Mouse (Mus musculus) lung, embryonic 14.5 days (tissue): ENCODE results near the gene Adam33. TPM values are rescaled to one million over a fixed set of nuclear protein-coding genes. Genes with fewer than 3 reads are reported as not detected.

ENCODE experiments used
- ATAC-seq: fragments of 200-750 bp; cut with Nextera tagmentation; 2 replicates; pipeline ENCODE4 v1.8.0; 2017; ENCODE audit warnings: mild to moderate bottlenecking, moderate TSS enrichment, moderate library complexity; ENCODE audit not compliant: insufficient read depth
- DNase-seq: peaks from one replicate; pipeline ENCODE4 v3.0.0-alpha.2; 2015
- H3K27ac ChIP-seq: fragments of 300-500 bp; sonication (generic); 2 replicates; pipeline ENCODE4 v1.5.1; 2014; ENCODE audit warnings: low read depth, mild to moderate bottlenecking, moderate library complexity
- H3K27me3 ChIP-seq: fragments of 300-500 bp; sonication (generic); 2 replicates; pipeline ENCODE4 v1.6.1; 2014; ENCODE audit warnings: low read length, control low read depth; ENCODE audit not compliant: insufficient read depth
- H3K36me3 ChIP-seq: fragments of 300-500 bp; sonication (generic); 2 replicates; pipeline ENCODE4 v1.6.1; 2014; ENCODE audit warnings: control low read depth; ENCODE audit not compliant: insufficient read depth
- H3K4me1 ChIP-seq: fragments of 300-500 bp; sonication (generic); 2 replicates; pipeline ENCODE4 v1.6.1; 2014; ENCODE audit warnings: antibody characterized with exemption, control low read depth; ENCODE audit not compliant: insufficient read depth
- H3K4me2 ChIP-seq: fragments of 300-500 bp; sonication (generic); 2 replicates; pipeline ENCODE4 v1.6.1; 2014; ENCODE audit warnings: mild to moderate bottlenecking
- H3K4me3 ChIP-seq: fragments of 300-500 bp; sonication (generic); 2 replicates; pipeline ENCODE4 v1.5.1; 2014; ENCODE audit warnings: low read depth, low read length
- H3K9ac ChIP-seq: fragments of 300-500 bp; sonication (generic); 2 replicates; pipeline ENCODE4 v1.6.1; 2014
- H3K9me3 ChIP-seq: fragments of 300-500 bp; sonication (generic); 2 replicates; pipeline ENCODE4 v1.6.1; 2016; ENCODE audit warnings: low read depth, low read length, control low read depth
- CTCF ChIP-seq: IDR thresholded peaks from 2 replicates; pipeline ENCODE4 v1.5.1; 2016; ENCODE audit warnings: antibody characterized with exemption, low read depth
- WGBS: fragments of 180-500 bp; shearing (Covaris S2); extraction: QIAGEN DNeasy Blood & Tissue Kit; methylation state at CpG from one replicate; pipeline ENCODE4 v1.1.7; 2014; 5-methylcytosine and 5-hydroxymethylcytosine counted together
- microRNA-seq: library from miRNA; unstranded; fragments of <30 nt; microRNA quantifications from one replicate; pipeline ENCODE4, GENCODE M21; 2016; ENCODE audit warnings: borderline number of aligned reads
- polyA plus RNA-seq: library from polyadenylated mRNA; unstranded; fragments of >200 nt; fragmentation: Nextera tagmentation; extraction: Ambion mirVana; gene quantifications from 2 replicates; pipeline ENCODE4 v1.2.1, GENCODE M21; 2014

The Adam33 gene
- polyA plus RNA-seq, 1 experiment from 2014 or later: 1.9 TPM

GRCm38 (mm10) chr2:131029065-131029935 is 34.3 kb downstream of the Adam33 start:
- no peaks in the 10 kb centered on the region for H3K27me3 ChIP-seq
- H3K36me3 ChIP-seq: peaks cover 27% of the 10 kb centered on the region; the same call in 1 of the 2 replicates
- H3K4me1 ChIP-seq: no peaks in the 10 kb centered on the region; the same call in 1 of the 2 replicates
- peak; percentile 43 for DNase-seq
- no peak overlapping the region for H3K4me2 ChIP-seq
- no peak overlapping the region for H3K4me3 ChIP-seq
- peak overlapping the region; percentile 50; the same call in 1 of the 2 replicates for H3K27ac ChIP-seq
- H3K9ac ChIP-seq: no peak overlapping the region
- 50% methylated on average over 9 of the region's 9 CpGs for WGBS
- no peak for TF ChIP-seq CTCF
- H3K9me3 ChIP-seq: no peaks in the 10 kb centered on the region
- ATAC-seq: peak; percentile 35; the same call in 1 of the 2 replicates

DNA sequence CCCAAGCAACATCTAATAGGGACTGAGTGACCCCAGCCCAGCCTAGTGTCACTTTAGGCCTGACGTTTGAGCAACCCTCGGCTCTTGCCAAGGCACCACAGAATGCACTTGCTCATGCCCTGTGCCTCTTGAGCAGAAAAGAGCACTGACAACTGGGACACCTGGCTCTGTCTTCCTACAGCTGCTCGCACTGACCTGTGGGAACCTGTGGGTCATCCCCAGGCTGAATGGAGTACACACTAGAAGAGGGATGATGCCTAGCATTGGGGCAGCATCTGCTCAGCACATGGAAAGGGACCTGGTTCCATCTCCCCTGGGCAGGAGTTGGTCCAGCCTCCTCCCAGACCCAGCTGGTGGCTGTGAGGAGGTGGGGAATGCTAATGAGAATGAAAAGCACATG is 36.7 kb downstream of the Adam33 start:
- H3K27ac ChIP-seq: no peak overlapping the region
- no peak for DNase-seq
- no peaks in the 10 kb centered on the region for H3K27me3 ChIP-seq
- H3K9ac ChIP-seq: no peak overlapping the region
- H3K36me3 ChIP-seq: peaks cover 43% of the 10 kb centered on the region; the same call in 1 of the 2 replicates
- no peaks in the 10 kb centered on the region; the same call in 1 of the 2 replicates for H3K4me1 ChIP-seq
- no peak for ATAC-seq
- H3K4me2 ChIP-seq: no peak overlapping the region
- TF ChIP-seq CTCF: no peak
- no peak overlapping the region for H3K4me3 ChIP-seq
- no peaks in the 10 kb centered on the region for H3K9me3 ChIP-seq
- WGBS: 88% methylated on average over 3 of the region's 3 CpGs

- Histone ChIP-seq H3K4me2 (no peak overlapping the region), H3K36me3 (peaks cover 44% of the 10 kb centered on the region; the same call in 1 of the 2 replicates), H3K27me3 (no peaks in the 10 kb centered on the region), H3K4me3 (no peak overlapping the region), H3K27ac (no peak overlapping the region), H3K9me3 (no peaks in the 10 kb centered on the region), H3K4me1 (no peaks in the 10 kb centered on the region; the same call in 1 of the 2 replicates), H3K9ac (no peak overlapping the region)
- DNase-seq: no peak
- ATAC-seq: no peak
- 82% methylated on average over 2 of the region's 2 CpGs for whole genome bisulfite sequencing
- TF ChIP-seq CTCF: no peak
These were observed 38.4 kb downstream of the Adam33 start for GRCm38 (mm10) chr2:131025230-131025629.

DNA sequence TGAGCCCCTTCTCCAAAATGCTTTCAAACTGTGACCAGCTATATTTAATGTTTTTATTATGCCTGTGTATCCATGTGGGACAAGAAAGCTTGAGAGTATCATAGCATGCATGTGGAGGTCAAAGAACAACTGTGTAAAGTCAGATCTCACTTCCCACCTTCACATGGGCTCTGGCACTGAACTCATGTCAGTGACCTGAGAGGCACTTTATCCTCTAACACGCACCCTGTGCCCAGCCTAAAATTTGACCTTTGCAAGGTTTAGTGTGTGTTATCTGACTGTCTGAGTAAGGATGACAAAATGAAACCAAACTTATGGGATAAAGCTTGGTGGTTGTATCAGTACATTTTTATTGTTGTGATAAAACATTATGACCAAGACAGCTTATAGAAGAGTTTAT is 53.0 kb downstream of the Adam33 start:
- no peak for TF ChIP-seq CTCF
- WGBS: 52% methylated on average over 1 of the region's 1 CpGs
- no peak overlapping the region for H3K4me3 ChIP-seq
- H3K27me3 ChIP-seq: no peaks in the 10 kb centered on the region
- peaks cover 9% of the 10 kb centered on the region for H3K36me3 ChIP-seq
- H3K4me2 ChIP-seq: no peak overlapping the region
- no peaks in the 10 kb centered on the region for H3K9me3 ChIP-seq
- ATAC-seq (no peak), DNase-seq (no peak)
- no peaks in the 10 kb centered on the region for H3K4me1 ChIP-seq
- H3K9ac ChIP-seq: no peak overlapping the region
- H3K27ac ChIP-seq: no peak overlapping the region

GRCm38 (mm10) chr2:131009123-131009522 is 54.5 kb downstream of the Adam33 start:
- 80% methylated on average over 2 of the region's 2 CpGs for WGBS
- ATAC-seq: no peak
- peaks cover 14% of the 10 kb centered on the region for H3K36me3 ChIP-seq

More at GRCm38 (mm10) chr2:131009123-131009522, 54.5 kb downstream of the Adam33 start:
- no peak for DNase-seq
- no peak for TF ChIP-seq CTCF
- Histone ChIP-seq H3K27me3 (no peaks in the 10 kb centered on the region), H3K27ac (no peak overlapping the region), H3K4me1 (no peaks in the 10 kb centered on the region), H3K9me3 (no peaks in the 10 kb centered on the region), H3K4me2 (no peak overlapping the region), H3K9ac (no peak overlapping the region), H3K4me3 (no peak overlapping the region)

Small RNA genes lying within 50 kb of the gene (microRNA-seq; reads per million reads assigned to microRNA genes)
- not detected for gene Mir6973b

Other genes with a start within 250 kb of the Adam33 start
- 27.0 and 28.2 TPM in 2 replicates for gene 4930402H24Rik, start 157.4 kb downstream of the Adam33 start, polyA plus RNA-seq
- 9.1 and 10.2 TPM in 2 replicates for gene Atrn, start 157.3 kb downstream of the Adam33 start, polyA plus RNA-seq
- 13.5 and 16.3 TPM in 2 replicates for gene Gfra4, start 20.7 kb downstream of the Adam33 start, polyA plus RNA-seq
- 0.23 and 0.34 TPM in 2 replicates for gene Siglec1, start 23.0 kb upstream of the Adam33 start, polyA plus RNA-seq
- 8.8 and 10.0 TPM in 2 replicates for gene Hspa12b, start 63.5 kb upstream of the Adam33 start, polyA plus RNA-seq
- gene Gm11037, start 69.7 kb upstream of the Adam33 start, polyA plus RNA-seq: not detected in 2 replicates
- gene 1700037H04Rik, start 96.3 kb upstream of the Adam33 start, polyA plus RNA-seq: 70.6 and 76.1 TPM in 2 replicates
- 9.3 and 9.7 TPM in 2 replicates for gene Cenpb, start 116.3 kb upstream of the Adam33 start, polyA plus RNA-seq
- gene Cdc25b, start 123.1 kb upstream of the Adam33 start, polyA plus RNA-seq: 54.6 and 59.6 TPM in 2 replicates
- 4.4 and 5.7 TPM in 2 replicates for gene Spef1, start 123.5 kb upstream of the Adam33 start, polyA plus RNA-seq
- gene Ap5s1, start 143.3 kb upstream of the Adam33 start, polyA plus RNA-seq: 24.5 and 25.5 TPM in 2 replicates
- gene Mavs, start 170.2 kb upstream of the Adam33 start, polyA plus RNA-seq: 16.1 and 16.5 TPM in 2 replicates
- 51.0 and 51.2 TPM in 2 replicates for gene Pank2, start 198.7 kb upstream of the Adam33 start, polyA plus RNA-seq